Mouse (Mus musculus) urinary bladder, postnatal 10 days (tissue): ENCODE measurements at regions not wholly inside any gene's neighbourhood (a gene's known extent, or its start where the extent isn't known, plus 50 kb on each side); places are given as distances from the start of the nearest gene placed in this dataset.

ENCODE experiments used
- DNase-seq: peaks from one replicate; pipeline ENCODE4 v3.0.0; 2022; ENCODE audit warnings: low spot score

GRCm38 (mm10) chr2:71640251-71640650 lies 93.7 kb upstream of the Dlx2 start:
- DNase-seq = no peak

GRCm38 (mm10) chr2:71644038-71644470 lies 97.5 kb upstream of the Dlx2 start:
- no peak for DNase-seq

GRCm38 (mm10) chr2:71647914-71648497 lies 97.4 kb upstream of the Itga6 start:
- no peak for DNase-seq

DNA sequence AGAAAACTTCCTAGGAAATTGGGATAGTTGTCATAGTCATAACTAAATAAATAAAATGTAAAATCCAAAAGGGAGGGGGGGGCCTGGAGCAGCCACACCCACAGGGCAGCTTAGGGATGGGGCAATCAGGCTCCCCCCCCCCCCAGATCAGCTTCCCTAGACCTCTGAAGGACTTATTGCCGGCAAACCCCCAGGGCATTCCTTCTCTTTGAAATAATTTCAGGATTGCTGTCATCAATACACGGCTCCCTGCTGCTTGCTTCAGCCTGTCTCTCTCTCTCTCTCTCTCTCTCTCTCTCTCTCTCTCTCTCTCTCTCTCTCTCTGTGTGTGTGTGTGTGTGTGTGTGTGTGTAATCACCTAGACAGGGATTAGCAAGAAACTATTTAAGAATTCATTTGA lies 93.8 kb upstream of the Itga6 start:
- DNase-seq = no peak

GRCm38 (mm10) chr2:71652261-71652801 lies 93.1 kb upstream of the Itga6 start:
- DNase-seq = no peak

- DNase-seq = no peak
Measured at GRCm38 (mm10) chr2:71654817-71655503, 90.5 kb upstream of the Itga6 start.

DNA sequence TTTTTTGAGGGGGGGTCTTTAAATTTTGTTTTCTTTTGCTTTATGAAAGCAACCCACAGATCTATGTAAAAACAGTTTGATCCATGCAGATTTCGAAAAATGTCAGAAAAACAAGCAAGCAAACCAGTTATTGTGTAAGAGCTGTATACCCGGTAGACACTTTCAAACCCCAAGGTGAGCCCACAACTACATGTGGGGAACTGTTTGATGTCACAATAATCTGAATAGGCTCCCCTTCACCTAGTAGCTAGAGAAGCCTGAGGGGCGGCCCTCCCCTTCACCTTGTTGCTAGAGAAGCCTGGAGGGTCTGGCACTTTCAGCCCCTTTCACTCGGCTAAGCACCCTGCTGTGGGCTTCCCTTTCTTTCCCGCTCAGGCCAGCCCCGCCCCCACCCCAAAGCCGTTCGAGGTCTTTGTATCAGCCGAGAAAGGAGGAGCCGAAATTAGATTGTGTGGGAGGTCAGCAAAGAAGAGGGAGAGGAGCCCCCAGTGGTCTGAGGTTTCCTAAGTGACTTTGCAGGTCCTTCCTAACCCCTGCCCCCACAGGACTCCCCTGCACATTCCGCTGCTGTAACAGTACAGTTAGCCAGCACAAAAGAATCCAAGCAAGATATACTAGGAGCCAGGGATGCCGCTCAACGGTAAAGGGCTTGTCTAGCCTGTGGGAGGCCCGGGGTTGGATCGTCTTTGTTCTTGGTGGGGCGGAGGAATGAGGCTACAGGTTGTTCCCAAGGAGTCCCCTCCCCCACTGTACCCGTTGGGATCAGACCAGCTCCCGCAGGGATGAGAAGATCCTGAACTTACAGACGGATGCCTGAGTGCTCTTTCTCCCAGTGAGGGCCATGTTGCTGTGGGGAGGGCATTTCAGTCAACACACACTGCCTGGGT lies 89.7 kb upstream of the Itga6 start:
- no peak for DNase-seq

- DNase-seq = no peak
Measured at GRCm38 (mm10) chr2:71656611-71657244, 88.7 kb upstream of the Itga6 start.

GRCm38 (mm10) chr2:71661438-71661837 lies 84.0 kb upstream of the Itga6 start:
- DNase-seq = no peak

DNA sequence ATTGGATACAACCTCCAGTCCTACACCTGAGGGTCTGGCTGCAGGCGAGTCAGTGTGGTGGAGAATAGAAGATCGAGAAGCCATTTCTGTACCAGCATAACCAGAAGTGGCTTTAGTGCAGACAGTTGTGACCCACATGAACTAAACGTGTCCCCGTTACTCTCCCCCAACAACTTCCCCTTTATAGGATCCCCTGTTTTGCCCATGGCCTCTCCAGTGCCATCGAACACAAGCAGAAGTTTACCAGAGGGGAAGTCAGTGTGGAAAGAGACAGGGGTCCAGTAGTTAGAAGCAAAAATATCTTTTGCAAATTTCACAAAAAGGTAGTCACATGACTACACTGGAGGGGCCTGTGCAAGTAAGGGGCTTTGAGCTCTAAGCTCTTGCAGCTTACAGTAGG lies 83.4 kb upstream of the Itga6 start:
- DNase-seq = no peak

DNA sequence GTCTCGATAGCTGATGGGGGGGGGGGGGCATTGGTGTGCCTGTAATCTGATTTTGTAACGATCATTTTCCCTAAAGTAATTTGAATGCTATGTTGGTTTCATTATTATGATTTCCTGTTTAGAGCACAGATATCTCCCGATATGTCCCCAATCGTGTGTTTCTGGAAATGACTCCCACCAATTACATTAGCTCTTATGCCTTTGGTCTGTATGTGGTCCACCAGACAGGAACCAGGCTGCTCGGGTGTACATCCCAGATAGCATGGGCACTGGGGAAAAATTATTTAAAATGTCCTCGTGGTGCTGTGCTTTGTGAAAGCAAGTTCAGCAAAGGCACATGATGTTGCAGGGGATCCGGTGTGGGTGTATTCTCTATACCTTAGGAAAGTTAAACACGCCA lies 82.0 kb upstream of the Itga6 start:
- no peak for DNase-seq

DNA sequence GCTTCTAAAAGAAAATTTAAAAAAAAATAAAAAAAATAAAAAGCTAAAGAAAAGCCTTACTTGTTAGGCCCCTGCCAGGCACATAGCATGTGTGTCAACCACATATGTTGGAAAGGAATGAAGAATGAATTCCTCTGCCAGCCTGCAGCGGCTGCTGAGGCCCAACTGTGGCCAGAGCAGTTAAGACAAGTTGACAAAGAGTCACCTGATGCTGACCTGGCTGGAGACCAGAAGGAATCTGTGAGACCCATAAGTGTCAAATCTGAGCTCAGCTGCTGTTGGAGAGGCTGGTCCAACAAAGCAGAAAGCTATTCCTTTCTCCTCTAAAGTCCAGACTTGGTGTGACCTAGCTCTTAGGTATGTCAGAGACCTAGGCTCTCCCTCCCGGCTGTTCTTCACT lies 78.5 kb upstream of the Itga6 start:
- no peak for DNase-seq

- no peak for DNase-seq
Measured at GRCm38 (mm10) chr2:71667746-71668145, 77.7 kb upstream of the Itga6 start.

- no peak for DNase-seq
Measured at GRCm38 (mm10) chr2:71670228-71670790, 75.1 kb upstream of the Itga6 start.

- DNase-seq = no peak
Measured at GRCm38 (mm10) chr2:71670882-71671281, 74.5 kb upstream of the Itga6 start.

GRCm38 (mm10) chr2:71673087-71673920 lies 72.1 kb upstream of the Itga6 start:
- DNase-seq = no peak

GRCm38 (mm10) chr2:71680746-71681145 lies 64.7 kb upstream of the Itga6 start:
- DNase-seq = no peak

GRCm38 (mm10) chr2:71681148-71681547 lies 64.3 kb upstream of the Itga6 start:
- DNase-seq = no peak

- DNase-seq = no peak
Measured at GRCm38 (mm10) chr2:71683375-71683774, 62.0 kb upstream of the Itga6 start.

- no peak for DNase-seq
Measured at GRCm38 (mm10) chr2:71685239-71685638, 60.2 kb upstream of the Itga6 start.

- no peak for DNase-seq
Measured at GRCm38 (mm10) chr2:71689041-71689440, 56.4 kb upstream of the Itga6 start.
